Mouse (Mus musculus): ENCODE data around the gene Sord. TPM values are rescaled to one million over a fixed set of nuclear protein-coding genes. Genes with fewer than 3 reads are reported as not detected.

Gene Sord
- polyA plus RNA-seq, 1 experiment, result 18.5 TPM

GRCm38 (mm10) chr2:122191849-122192248 lies 42.7 kb upstream of the Sord start:
- Histone ChIP-seq H3ac (ENCODE audit: control insufficient read depth, insufficient read length) (no peak overlapping the region), H3K79me2 (ENCODE audit: control insufficient read depth, insufficient read depth) (no peaks in the 10 kb centered on the region), H3K27me3 (ENCODE audit: control insufficient read depth, insufficient read depth, insufficient read length) (no peaks in the 10 kb centered on the region), H3K4me3 (no peak overlapping the region), H3K36me3 (ENCODE audit: control insufficient read depth, insufficient read depth) (no peaks in the 10 kb centered on the region), H3K4me2 (ENCODE audit: low read depth) (no peak overlapping the region)
- TF ChIP-seq SRF (IDR thresholded peaks at IDR 0.05; ENCODE audit: control insufficient read depth, insufficient read length, low read depth) (no peak), TCF12 (IDR thresholded peaks at IDR 0.05; ENCODE audit: insufficient read depth, poor library complexity, severe bottlenecking) (no peak), USF1 (IDR thresholded peaks at IDR 0.05; ENCODE audit: low read depth) (no peak), TCF3 (IDR thresholded peaks at IDR 0.05; ENCODE audit: insufficient read length, low read depth) (no peak), POLR2A (IDR thresholded peaks at IDR 0.05; ENCODE audit: insufficient read length, low read depth) (no peak), MYOG (IDR thresholded peaks at IDR 0.05; ENCODE audit: control insufficient read depth in 1 of 3, insufficient read depth in 1 of 3, insufficient read length in 2 of 3, low read depth in 2 of 3) (no peak)

GRCm38 (mm10) chr2:122194509-122194929 lies 40.0 kb upstream of the Sord start:
- no peak overlapping the region for H3ac ChIP-seq (ENCODE audit: control insufficient read depth, insufficient read length)
- H3K27me3 ChIP-seq (ENCODE audit: control insufficient read depth, insufficient read depth, insufficient read length), result no peaks in the 10 kb centered on the region
- no peak overlapping the region for H3K4me2 ChIP-seq (ENCODE audit: low read depth)
- no peak for TF ChIP-seq TCF12 (IDR thresholded peaks at IDR 0.05; ENCODE audit: insufficient read depth, poor library complexity, severe bottlenecking)
- TF ChIP-seq TCF3 (IDR thresholded peaks at IDR 0.05; ENCODE audit: insufficient read length, low read depth), result no peak
- TF ChIP-seq CEBPB (IDR thresholded peaks at IDR 0.05; ENCODE audit: insufficient read depth, poor library complexity, severe bottlenecking), result no peak
- no peak for TF ChIP-seq POLR2AphosphoS2 (IDR thresholded peaks at IDR 0.05; ENCODE audit: insufficient read length, low read depth)
- TF ChIP-seq SRF (IDR thresholded peaks at IDR 0.05; ENCODE audit: control insufficient read depth, insufficient read length, low read depth), result no peak
- TF ChIP-seq POLR2A (IDR thresholded peaks at IDR 0.05; ENCODE audit: insufficient read length, low read depth), result no peak
- no peak for TF ChIP-seq MYOD1 (IDR thresholded peaks at IDR 0.05; ENCODE audit: control insufficient read depth in 1 of 3, insufficient read length in 2 of 3, low read depth in 2 of 3)
- TF ChIP-seq MAX (IDR thresholded peaks at IDR 0.05; ENCODE audit: low read depth), result no peak
- TF ChIP-seq E2F4 (IDR thresholded peaks at IDR 0.05; ENCODE audit: insufficient read depth), result no peak
- TF ChIP-seq REST (IDR thresholded peaks at IDR 0.05; ENCODE audit: insufficient read depth, insufficient read length), result no peak
- TF ChIP-seq MYOG (IDR thresholded peaks at IDR 0.05; ENCODE audit: control insufficient read depth in 1 of 3, insufficient read depth in 1 of 3, insufficient read length in 2 of 3, low read depth in 2 of 3), result no peak
- TF ChIP-seq USF1 (IDR thresholded peaks at IDR 0.05; ENCODE audit: low read depth), result no peak
- no peaks in the 10 kb centered on the region for H3K36me3 ChIP-seq (ENCODE audit: control insufficient read depth, insufficient read depth)
- H3K79me2 ChIP-seq (ENCODE audit: control insufficient read depth, insufficient read depth), result no peaks in the 10 kb centered on the region
- H3K4me3 ChIP-seq, result no peak overlapping the region

- TF ChIP-seq CEBPB (IDR thresholded peaks at IDR 0.05; ENCODE audit: insufficient read depth, poor library complexity, severe bottlenecking) (no peak), MYOG (IDR thresholded peaks at IDR 0.05; ENCODE audit: control insufficient read depth in 1 of 3, insufficient read depth in 1 of 3, insufficient read length in 2 of 3, low read depth in 2 of 3) (no peak), TCF3 (IDR thresholded peaks at IDR 0.05; ENCODE audit: insufficient read length, low read depth) (no peak), MYOD1 (IDR thresholded peaks at IDR 0.05; ENCODE audit: control insufficient read depth in 1 of 3, insufficient read length in 2 of 3, low read depth in 2 of 3) (no peak), SRF (IDR thresholded peaks at IDR 0.05; ENCODE audit: control insufficient read depth, insufficient read length, low read depth) (no peak), POLR2AphosphoS2 (IDR thresholded peaks at IDR 0.05; ENCODE audit: insufficient read length, low read depth) (no peak), E2F4 (IDR thresholded peaks at IDR 0.05; ENCODE audit: insufficient read depth) (no peak), USF1 (IDR thresholded peaks at IDR 0.05; ENCODE audit: low read depth) (no peak), TCF12 (IDR thresholded peaks at IDR 0.05; ENCODE audit: insufficient read depth, poor library complexity, severe bottlenecking) (no peak), MAX (IDR thresholded peaks at IDR 0.05; ENCODE audit: low read depth) (no peak), REST (IDR thresholded peaks at IDR 0.05; ENCODE audit: insufficient read depth, insufficient read length) (no peak), POLR2A (IDR thresholded peaks at IDR 0.05; ENCODE audit: insufficient read length, low read depth) (no peak)
- no peaks in the 10 kb centered on the region for H3K79me2 ChIP-seq (ENCODE audit: control insufficient read depth, insufficient read depth)
- no peaks in the 10 kb centered on the region for H3K27me3 ChIP-seq (ENCODE audit: control insufficient read depth, insufficient read depth, insufficient read length)
- no peak overlapping the region for H3K4me2 ChIP-seq (ENCODE audit: low read depth)
- H3K4me3 ChIP-seq, result no peak overlapping the region
- H3ac ChIP-seq (ENCODE audit: control insufficient read depth, insufficient read length), result no peak overlapping the region
- H3K36me3 ChIP-seq (ENCODE audit: control insufficient read depth, insufficient read depth), result no peaks in the 10 kb centered on the region
Measured at GRCm38 (mm10) chr2:122201501-122201900, 33.0 kb upstream of the Sord start.

- no peak overlapping the region for H3ac ChIP-seq (ENCODE audit: control insufficient read depth, insufficient read length)
- no peak overlapping the region for H3K4me3 ChIP-seq
- no peak overlapping the region for H3K4me2 ChIP-seq (ENCODE audit: low read depth)
- TF ChIP-seq POLR2A (IDR thresholded peaks at IDR 0.05; ENCODE audit: insufficient read length, low read depth), result no peak
- TF ChIP-seq POLR2AphosphoS2 (IDR thresholded peaks at IDR 0.05; ENCODE audit: insufficient read length, low read depth), result no peak
- no peak for TF ChIP-seq CEBPB (IDR thresholded peaks at IDR 0.05; ENCODE audit: insufficient read depth, poor library complexity, severe bottlenecking)
- TF ChIP-seq TCF12 (IDR thresholded peaks at IDR 0.05; ENCODE audit: insufficient read depth, poor library complexity, severe bottlenecking), result no peak
- no peak for TF ChIP-seq TCF3 (IDR thresholded peaks at IDR 0.05; ENCODE audit: insufficient read length, low read depth)
- TF ChIP-seq E2F4 (IDR thresholded peaks at IDR 0.05; ENCODE audit: insufficient read depth), result no peak
- H3K36me3 ChIP-seq (ENCODE audit: control insufficient read depth, insufficient read depth), result no peaks in the 10 kb centered on the region
- H3K79me2 ChIP-seq (ENCODE audit: control insufficient read depth, insufficient read depth), result no peaks in the 10 kb centered on the region
- H3K27me3 ChIP-seq (ENCODE audit: control insufficient read depth, insufficient read depth, insufficient read length), result no peaks in the 10 kb centered on the region
Measured at GRCm38 (mm10) chr2:122206440-122207107, 28.0 kb upstream of the Sord start.

Data from myocyte (in vitro differentiated cells).